Mouse (Mus musculus) MN1 (cell line): ENCODE results near the gene Vps26a.
"Not testable (repeated sequence)": the region's sequence is repeated elsewhere in the genome, so short reads cannot be mapped to it uniquely, and the experiment has no call there.

Source experiments
- DNase-seq: peaks from one replicate; pipeline ENCODE4 v3.0.0-alpha.2; 2016; ENCODE audit warnings: low spot score

Gene Vps26a

GRCm38 (mm10) chr10:62500916-62501615, 14.5 kb upstream of the Vps26a start:
- DNase-seq: no peak

GRCm38 (mm10) chr10:62500088-62500915, 13.7 kb upstream of the Vps26a start:
- peak; percentile 82 for DNase-seq

GRCm38 (mm10) chr10:62491681-62492080, 5.1 kb upstream of the Vps26a start:
- DNase-seq: not testable (repeated sequence)

GRCm38 (mm10) chr10:62488266-62488665, 1.7 kb upstream of the Vps26a start:
- peak; percentile 70 for DNase-seq

GRCm38 (mm10) chr10:62485878-62486582, 575 bp downstream of the Vps26a start:
- peak; percentile 56 for DNase-seq

- DNase-seq: no peak
Measured at GRCm38 (mm10) chr10:62481108-62481852, 5.3 kb downstream of the Vps26a start.

- DNase-seq: no peak
Measured at GRCm38 (mm10) chr10:62476980-62477379, 9.6 kb downstream of the Vps26a start.

GRCm38 (mm10) chr10:62474944-62475343, 11.7 kb downstream of the Vps26a start:
- DNase-seq: no peak

- DNase-seq: no peak
Measured at GRCm38 (mm10) chr10:62471105-62471504, 15.5 kb downstream of the Vps26a start.

GRCm38 (mm10) chr10:62469736-62470135, 16.9 kb downstream of the Vps26a start:
- DNase-seq: no peak

- DNase-seq: no peak
Measured at GRCm38 (mm10) chr10:62461321-62461720, 25.3 kb downstream of the Vps26a start.

GRCm38 (mm10) chr10:62452001-62452400, 34.6 kb downstream of the Vps26a start:
- DNase-seq: not testable (repeated sequence)

- DNase-seq: no peak
Measured at GRCm38 (mm10) chr10:62450280-62450640, 36.3 kb downstream of the Vps26a start.

- DNase-seq: peak; percentile 91
Measured at GRCm38 (mm10) chr10:62449364-62450279, 37.0 kb downstream of the Vps26a start, which contains the start of the genes 4930507D05Rik and Supv3l1. Gene 4930507D05Rik (plus strand): TSS chr10:62449489. Gene Supv3l1 (minus strand): TSS chr10:62449738.

- no peak for DNase-seq
Measured at GRCm38 (mm10) chr10:62430427-62430826, 56.2 kb downstream of the Vps26a start.

- peak; percentile 27 for DNase-seq
Measured at GRCm38 (mm10) chr10:62425081-62425871, 61.3 kb downstream of the Vps26a start.

- DNase-seq: no peak
Measured at GRCm38 (mm10) chr10:62422255-62422654, 64.3 kb downstream of the Vps26a start, which contains the start of gene Hkdc1. Gene Hkdc1 (minus strand): TSS chr10:62422491.

- peak; percentile 47 for DNase-seq
Measured at GRCm38 (mm10) chr10:62421127-62421526, 65.5 kb downstream of the Vps26a start.

- DNase-seq: no peak
Measured at GRCm38 (mm10) chr10:62420399-62420798, 66.2 kb downstream of the Vps26a start.

- DNase-seq: no peak
Measured at GRCm38 (mm10) chr10:62419422-62419821, 67.2 kb downstream of the Vps26a start.
